Mouse (Mus musculus) hindbrain, embryonic 14.5 days (tissue): ENCODE data around the gene Orm1. TPM values are rescaled to one million over a fixed set of nuclear protein-coding genes. Genes with fewer than 3 reads are reported as not detected.
A peak's percentile ranks its signal among the peaks of the same experiment; 100 is the strongest.

Experiments used
- ATAC-seq: fragments of 200-750 bp; cut with Nextera tagmentation; 2 replicates; pipeline ENCODE4 v1.8.0; 2017; ENCODE audit warnings: moderate number of reproducible peaks, mild to moderate bottlenecking, moderate TSS enrichment, moderate library complexity; ENCODE audit not compliant: low FRiP score
- DNase-seq: peaks from one replicate; pipeline ENCODE4 v3.0.0-alpha.2; 2015; ENCODE audit warnings: low spot score
- H3K27ac ChIP-seq: fragments of 300-500 bp; sonication (generic); 2 replicates; pipeline ENCODE4 v1.5.1; 2014; ENCODE audit warnings: mild to moderate bottlenecking, moderate library complexity
- H3K27me3 ChIP-seq: fragments of 300-500 bp; sonication (generic); 2 replicates; pipeline ENCODE4 v1.6.1; 2014; ENCODE audit warnings: mild to moderate bottlenecking, low read length, mixed read lengths; ENCODE audit not compliant: control insufficient read depth, insufficient read depth
- H3K36me3 ChIP-seq: fragments of 300-500 bp; sonication (generic); replicated peaks from 2 replicates; pipeline ENCODE4 v1.6.1; 2014; ENCODE audit not compliant: control insufficient read depth, insufficient read depth
- H3K4me1 ChIP-seq: fragments of 300-500 bp; sonication (generic); replicated peaks from 2 replicates; pipeline ENCODE4 v1.6.1; 2014; ENCODE audit warnings: antibody characterized with exemption, low read length, mixed read lengths; ENCODE audit not compliant: control insufficient read depth, insufficient read depth
- H3K4me2 ChIP-seq: fragments of 300-500 bp; sonication (generic); replicated peaks from 2 replicates; pipeline ENCODE4 v1.6.1; 2014; ENCODE audit warnings: mild to moderate bottlenecking, moderate library complexity
- H3K4me3 ChIP-seq: fragments of 300-500 bp; sonication (generic); replicated peaks from 2 replicates; pipeline ENCODE4 v1.5.1; 2014; ENCODE audit warnings: mild to moderate bottlenecking, low read length
- H3K9ac ChIP-seq: fragments of 300-500 bp; sonication (generic); 2 replicates; pipeline ENCODE4 v1.6.1; 2014
- H3K9me3 ChIP-seq: fragments of 300-500 bp; sonication (generic); 2 replicates; pipeline ENCODE4 v1.6.1; 2016; ENCODE audit warnings: low read length; ENCODE audit not compliant: control insufficient read depth
- WGBS: fragments of 180-500 bp; shearing (Covaris S2); extraction: QIAGEN DNeasy Blood & Tissue Kit; methylation state at CpG from one replicate; pipeline ENCODE4 v1.1.7; 2014; 5-methylcytosine and 5-hydroxymethylcytosine counted together
- polyA plus RNA-seq: library from polyadenylated mRNA; unstranded; fragments of >200 nt; fragmentation: Nextera tagmentation; extraction: Ambion mirVana; gene quantifications from 2 replicates; pipeline ENCODE4 v1.2.1, GENCODE M21; 2014

Orm1 gene
- polyA plus RNA-seq, result not detected in 2 replicates

DNA sequence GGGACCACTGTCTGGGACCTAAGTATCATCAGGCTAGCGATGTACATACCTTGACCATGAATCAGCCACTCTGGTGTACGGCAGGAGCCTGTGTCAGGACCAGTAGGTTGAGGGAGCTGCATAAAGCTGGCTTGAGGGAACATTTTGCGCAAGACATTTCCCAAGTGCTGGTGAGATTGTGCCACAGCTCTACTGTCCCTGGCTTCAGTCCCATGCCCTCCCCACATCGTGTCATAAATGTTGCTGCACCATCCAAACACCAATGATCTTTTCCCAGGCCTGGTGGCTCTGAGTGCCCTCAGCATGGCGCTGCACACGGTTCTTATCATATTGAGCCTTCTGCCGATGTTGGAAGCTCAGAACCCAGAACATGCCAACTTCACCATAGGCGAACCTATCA is at the start of gene Orm1:
Gene Orm1 (plus strand): TSS at position 266 of the 400 bp plus-strand sequence.
- Histone ChIP-seq H3K27me3 (no peaks in the 10 kb centered on the region), H3K4me2 (no peak within 1 kb of the TSS), H3K4me1 (no peaks in the 10 kb centered on the region), H3K9ac (no peak within 1 kb of the TSS), H3K4me3 (no peak within 1 kb of the TSS), H3K27ac (no peak within 1 kb of the TSS), H3K9me3 (no peaks in the 10 kb centered on the region), H3K36me3 (no peaks in the 10 kb centered on the region)
- DNase-seq (no peak), ATAC-seq (no peak)
- WGBS, result 93% methylated on average over 8 of the region's 8 CpGs

DNA sequence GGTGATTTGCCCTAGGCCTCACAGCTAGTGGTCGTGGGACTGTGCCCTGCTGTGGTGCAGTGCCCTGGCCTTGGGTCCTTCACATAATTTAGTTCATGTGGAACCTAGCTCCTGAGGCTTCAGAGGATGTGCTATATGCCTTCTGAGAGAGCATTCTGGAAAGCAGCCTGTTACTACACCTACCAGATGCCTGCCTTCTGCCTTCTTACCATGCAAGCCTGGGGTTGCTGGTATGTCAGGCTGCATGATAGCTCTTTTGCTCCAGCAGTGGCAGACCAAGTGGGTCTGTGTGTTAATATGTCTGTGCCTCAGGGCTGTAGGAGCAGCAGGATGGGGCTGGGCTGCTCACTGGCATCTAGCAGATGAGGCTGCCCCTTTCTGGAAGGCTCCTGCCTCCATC is 48.7 kb upstream of the Orm1 start:
- DNase-seq, result no peak
- Histone ChIP-seq H3K27me3 (no peaks in the 10 kb centered on the region), H3K9ac (no peak overlapping the region), H3K36me3 (no peaks in the 10 kb centered on the region), H3K4me2 (no peak overlapping the region), H3K4me1 (peaks cover 9% of the 10 kb centered on the region), H3K9me3 (no peaks in the 10 kb centered on the region), H3K4me3 (no peak overlapping the region), H3K27ac (no peak overlapping the region)
- 95% methylated on average over 1 of the region's 1 CpGs for WGBS
- no peak for ATAC-seq

DNA sequence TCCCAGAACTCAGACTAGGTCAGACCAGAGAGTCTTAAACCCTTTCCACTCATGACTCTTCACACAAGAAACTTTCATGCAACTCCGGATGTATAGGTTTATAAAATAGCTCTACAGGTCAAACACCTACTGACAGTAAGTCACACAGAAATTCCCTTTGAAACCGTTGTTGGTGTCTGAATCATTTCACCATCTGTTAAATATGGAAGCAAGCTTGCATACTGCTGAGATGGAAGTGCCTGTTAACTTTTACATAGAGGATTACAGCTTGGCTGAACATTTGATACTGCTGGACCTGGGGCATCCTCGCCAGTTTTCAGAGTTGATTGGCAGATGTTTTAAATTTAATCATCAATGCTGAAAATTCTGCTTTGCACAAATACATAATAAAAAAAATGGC is 48.1 kb upstream of the Orm1 start:
- Histone ChIP-seq H3K27me3 (no peaks in the 10 kb centered on the region), H3K9me3 (no peaks in the 10 kb centered on the region), H3K27ac (no peak overlapping the region), H3K36me3 (no peaks in the 10 kb centered on the region), H3K4me1 (peaks cover 6% of the 10 kb centered on the region), H3K4me2 (no peak overlapping the region), H3K9ac (no peak overlapping the region), H3K4me3 (no peak overlapping the region)
- DNase-seq (no peak), ATAC-seq (no peak)
- WGBS, result 68% methylated on average over 3 of the region's 3 CpGs

DNA sequence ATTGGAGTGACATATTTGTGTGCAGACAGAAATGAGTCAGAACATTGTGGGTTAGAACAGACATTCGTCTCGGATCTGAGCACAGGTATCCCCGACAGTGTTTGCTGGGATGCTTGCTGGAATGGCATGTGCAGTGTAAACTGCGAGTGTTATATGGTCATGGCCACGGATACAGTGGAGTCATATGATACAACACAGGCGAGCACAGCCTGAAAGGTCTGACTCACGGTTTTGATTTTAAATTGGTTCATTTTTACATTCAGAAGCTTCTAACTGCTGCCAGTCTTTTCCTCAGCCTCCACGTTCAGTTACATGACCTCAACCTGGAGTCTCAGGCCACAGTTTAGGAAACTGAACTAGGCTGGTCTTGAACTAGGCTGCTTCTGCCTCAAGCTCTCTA is 47.5 kb upstream of the Orm1 start:
- DNase-seq, result no peak
- Histone ChIP-seq H3K9ac (no peak overlapping the region), H3K27ac (no peak overlapping the region), H3K9me3 (no peaks in the 10 kb centered on the region), H3K4me3 (no peak overlapping the region), H3K4me2 (no peak overlapping the region), H3K4me1 (no peaks in the 10 kb centered on the region), H3K36me3 (no peaks in the 10 kb centered on the region), H3K27me3 (no peaks in the 10 kb centered on the region)
- no peak for ATAC-seq
- WGBS, result 89% methylated on average over 8 of the region's 8 CpGs

DNA sequence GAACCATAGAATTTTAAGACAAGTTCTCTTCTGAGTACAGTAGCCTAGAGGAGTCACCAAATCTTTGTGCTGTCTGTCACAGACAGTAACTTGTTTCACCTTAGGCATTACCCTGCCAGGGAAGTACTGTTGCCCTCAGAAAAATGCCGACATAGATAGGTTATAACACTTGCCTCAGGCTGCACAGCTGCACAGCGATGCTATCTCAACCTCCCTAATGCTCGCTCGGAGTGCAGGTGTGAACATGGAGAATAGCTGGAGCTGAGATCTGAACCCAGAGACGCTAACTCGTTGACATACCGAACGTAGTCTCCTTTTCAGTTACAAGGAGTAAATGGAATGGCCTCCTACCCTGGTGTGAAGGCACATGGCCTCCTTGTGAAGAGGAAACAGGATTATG is 46.2 kb upstream of the Orm1 start:
- Histone ChIP-seq H3K4me3 (no peak overlapping the region), H3K4me2 (no peak overlapping the region), H3K4me1 (no peaks in the 10 kb centered on the region), H3K9me3 (no peaks in the 10 kb centered on the region), H3K9ac (no peak overlapping the region), H3K36me3 (no peaks in the 10 kb centered on the region), H3K27me3 (no peaks in the 10 kb centered on the region), H3K27ac (no peak overlapping the region)
- WGBS, result 94% methylated on average over 8 of the region's 8 CpGs
- ATAC-seq, result no peak
- DNase-seq, result no peak

DNA sequence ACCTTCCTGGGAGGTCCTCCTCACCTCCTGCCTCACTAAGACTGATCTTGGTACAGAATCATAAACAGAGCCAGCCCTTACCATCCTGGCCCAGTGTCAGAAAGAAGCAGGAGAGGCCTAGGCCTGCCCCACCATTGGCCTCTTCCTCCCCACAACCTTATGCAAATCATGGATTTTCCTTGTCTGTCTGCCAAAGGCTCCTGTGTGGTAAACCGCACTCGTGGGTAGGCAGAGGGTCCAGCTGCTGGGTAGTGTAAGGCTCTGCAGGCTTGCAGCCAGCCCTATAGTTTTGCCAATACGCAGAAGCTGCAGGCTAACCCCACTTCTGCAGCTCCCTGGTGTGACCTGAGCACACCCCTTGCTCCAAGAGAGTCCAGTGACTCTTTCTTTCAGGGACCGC is 41.7 kb upstream of the Orm1 start:
- Histone ChIP-seq H3K4me3 (no peak overlapping the region), H3K27ac (no peak overlapping the region), H3K9ac (no peak overlapping the region), H3K4me2 (no peak overlapping the region), H3K4me1 (no peaks in the 10 kb centered on the region), H3K36me3 (no peaks in the 10 kb centered on the region), H3K27me3 (no peaks in the 10 kb centered on the region), H3K9me3 (no peaks in the 10 kb centered on the region)
- 48% methylated on average over 4 of the region's 4 CpGs for WGBS
- DNase-seq (no peak), ATAC-seq (peak; percentile 57; the same call in 1 of the 2 replicates)

DNA sequence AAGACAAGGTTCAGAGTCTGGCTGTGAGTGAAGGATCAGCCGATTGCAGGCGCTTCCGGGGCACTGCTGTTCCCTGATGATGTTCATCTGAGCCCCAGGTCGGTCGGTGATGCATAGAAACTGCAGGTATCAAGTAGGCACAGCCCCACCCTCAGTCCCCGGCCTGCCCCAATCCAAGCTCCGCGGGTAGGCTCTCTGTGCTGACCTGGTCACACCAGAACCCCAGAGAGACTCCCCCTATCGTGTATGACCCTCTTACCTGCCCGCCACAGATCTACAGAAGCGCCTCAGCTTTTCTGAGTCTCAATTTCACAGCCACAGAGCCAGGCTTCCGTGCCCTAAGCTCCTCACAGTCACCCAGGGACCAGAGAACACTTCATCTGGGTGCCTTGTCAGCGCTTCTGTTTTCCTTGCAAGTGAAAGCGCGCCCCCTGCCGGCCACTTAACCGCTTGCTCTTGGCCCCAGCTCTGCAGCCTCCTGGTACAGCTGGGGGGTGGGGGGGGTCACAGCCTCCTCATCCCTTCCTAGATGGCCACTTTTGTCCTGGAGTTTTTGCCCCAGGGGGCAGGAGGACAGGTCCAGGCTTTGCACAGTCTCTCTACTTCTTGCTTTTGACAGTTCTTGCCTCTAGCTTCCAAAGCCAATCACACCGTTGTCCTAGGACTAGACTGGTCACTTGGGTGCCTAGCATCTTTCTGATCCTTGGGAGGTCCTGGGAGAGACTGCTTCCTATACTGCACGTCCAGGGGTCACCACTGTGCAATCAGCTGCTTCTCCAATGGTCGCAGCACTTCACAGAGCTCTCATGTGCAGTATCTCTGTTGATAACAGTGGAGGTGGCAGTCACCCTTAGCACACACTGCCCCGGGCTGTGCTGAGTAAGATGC is 36.9 kb upstream of the Orm1 start:
- DNase-seq (peak; percentile 90), ATAC-seq (peak; percentile 73; the same call in 1 of the 2 replicates)
- H3K4me1 ChIP-seq, result no peaks in the 10 kb centered on the region
- H3K27ac ChIP-seq, result no peak overlapping the region
- H3K27me3 ChIP-seq, result no peaks in the 10 kb centered on the region
- no peaks in the 10 kb centered on the region for H3K9me3 ChIP-seq
- H3K4me2 ChIP-seq, result no peak overlapping the region
- H3K9ac ChIP-seq, result no peak overlapping the region
- H3K4me3 ChIP-seq, result no peak overlapping the region
- WGBS, result 32% methylated on average over 21 of the region's 21 CpGs
- H3K36me3 ChIP-seq, result no peaks in the 10 kb centered on the region

DNA sequence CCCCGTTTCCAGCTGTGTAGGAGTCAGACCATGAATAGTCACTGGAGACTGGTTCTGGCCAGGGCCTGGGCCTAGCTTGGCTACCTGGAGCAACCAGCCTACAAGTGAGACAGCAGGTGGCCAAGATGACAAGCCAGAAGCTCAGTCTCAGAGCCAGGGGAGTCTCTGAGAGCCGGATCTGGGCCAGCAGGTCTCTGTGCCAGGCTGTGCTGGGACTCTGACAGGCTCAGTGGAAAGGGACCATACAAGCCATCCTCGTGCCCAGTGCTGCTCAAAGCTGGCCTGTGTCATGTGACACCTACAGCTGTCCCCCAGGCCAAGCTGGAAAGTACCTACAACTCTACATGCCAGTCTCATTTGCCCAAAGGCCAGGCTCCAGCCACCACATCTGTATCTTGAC is 36.0 kb upstream of the Orm1 start:
- H3K27ac ChIP-seq, result no peak overlapping the region
- no peaks in the 10 kb centered on the region for H3K27me3 ChIP-seq
- H3K9ac ChIP-seq, result no peak overlapping the region
- ATAC-seq (no peak), DNase-seq (no peak)
- H3K4me3 ChIP-seq, result no peak overlapping the region
- H3K4me2 ChIP-seq, result no peak overlapping the region
- no peaks in the 10 kb centered on the region for H3K36me3 ChIP-seq
- 86% methylated on average over 3 of the region's 3 CpGs for whole genome bisulfite sequencing
- no peaks in the 10 kb centered on the region for H3K4me1 ChIP-seq
- no peaks in the 10 kb centered on the region for H3K9me3 ChIP-seq

DNA sequence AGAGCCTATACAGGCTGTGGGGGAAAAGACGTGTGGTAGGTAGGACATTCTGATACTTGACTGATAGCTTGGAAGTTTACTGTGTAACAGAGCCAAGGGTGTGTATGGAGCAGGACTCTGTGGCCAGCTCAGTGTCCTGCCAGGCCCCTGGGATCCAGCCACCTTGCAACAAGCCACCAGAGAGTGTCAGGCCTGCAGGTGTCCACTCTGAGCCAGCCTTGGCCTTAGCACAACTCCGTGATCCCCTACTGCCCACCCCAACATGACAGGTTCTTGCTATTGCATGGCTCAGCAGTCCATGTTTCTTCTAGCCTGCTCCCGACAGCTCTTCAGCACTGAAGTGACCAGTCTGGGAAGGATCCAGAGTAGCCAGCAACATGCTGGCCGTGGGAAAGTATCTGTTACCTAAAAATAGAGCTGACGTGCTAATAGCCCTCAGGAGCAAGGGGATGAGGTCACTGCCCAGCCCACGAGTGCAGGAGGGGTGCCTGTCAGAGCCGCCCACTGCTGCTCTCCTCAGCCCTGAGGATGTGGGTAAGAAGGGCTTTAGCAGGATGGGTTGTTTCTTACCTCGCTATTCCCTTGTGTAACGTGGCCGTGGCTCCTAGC is 34.0 kb upstream of the Orm1 start:
- WGBS, result 76% methylated on average over 10 of the region's 10 CpGs
- Histone ChIP-seq H3K36me3 (no peaks in the 10 kb centered on the region), H3K9me3 (no peaks in the 10 kb centered on the region), H3K4me3 (no peak overlapping the region), H3K27me3 (no peaks in the 10 kb centered on the region), H3K9ac (no peak overlapping the region), H3K4me1 (no peaks in the 10 kb centered on the region), H3K4me2 (no peak overlapping the region), H3K27ac (no peak overlapping the region)
- no peak for ATAC-seq
- DNase-seq, result no peak
